Mouse (Mus musculus) cerebellum, postnatal 36 days (tissue): ENCODE measurements around the gene Tac2.
"Not testable (repeated sequence)": the region's sequence is repeated elsewhere in the genome, so short reads cannot be mapped to it uniquely, and the experiment has no call there.

ENCODE experiments used
- DNase-seq, 2 experiments: peaks; one replicate each; pipeline ENCODE4 v3.0.0; 2021 to 2022; ENCODE audit warnings: mixed read lengths in 2 of 2

Gene Tac2

GRCm38 (mm10) chr10:127759181-127760110, 35.2 kb downstream of the Tac2 start, which contains the start of the genes Rdh1 and Rdh16f1:
Gene Rdh1, plus strand, starts transcription at chr10:127759721.
Gene Rdh16f1, plus strand, starts transcription at chr10:127759787.
- no peak for DNase-seq

GRCm38 (mm10) chr10:127762926-127763325, 38.6 kb downstream of the Tac2 start:
- not testable (repeated sequence) for DNase-seq

GRCm38 (mm10) chr10:127763914-127764680, 39.8 kb downstream of the Tac2 start:
- peak; percentile 27 to 31 for DNase-seq

DNA sequence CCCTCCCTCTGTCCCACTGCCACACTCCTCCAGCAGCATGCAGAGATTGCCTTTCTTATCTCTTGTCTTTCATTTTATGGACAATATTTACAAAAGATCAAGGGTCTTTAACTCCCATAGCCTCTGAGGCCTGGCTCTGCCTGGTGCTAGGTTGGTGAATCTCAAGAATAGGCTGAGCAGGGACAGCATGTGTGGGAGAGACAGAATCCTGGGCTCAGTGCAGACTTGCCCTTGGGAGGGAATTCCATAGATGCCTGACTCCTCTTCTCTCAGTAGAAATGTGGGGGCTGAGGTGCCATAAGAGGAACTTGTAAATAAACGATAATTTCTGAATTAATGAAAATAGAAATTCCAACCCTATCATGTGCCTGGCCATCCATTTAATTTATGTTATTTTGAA, 42.3 kb downstream of the Tac2 start:
- no peak for DNase-seq

- no peak for DNase-seq
Observed at GRCm38 (mm10) chr10:127776011-127776410, 51.7 kb downstream of the Tac2 start, which contains the start of gene Rdh9. Gene Rdh9, plus strand, starts transcription at chr10:127776386.
